Mouse (Mus musculus) liver, embryonic 11.5 days (tissue): ENCODE results near the gene Rbfox2. TPM values are rescaled to one million over a fixed set of nuclear protein-coding genes. Genes with fewer than 3 reads are reported as not detected.
A peak's percentile ranks its signal among the peaks of the same experiment; 100 is the strongest.

Experiments used
- ATAC-seq: fragments of 200-750 bp; cut with Nextera tagmentation; replicated peaks from 2 replicates; pipeline ENCODE4 v1.8.0; 2017; ENCODE audit warnings: moderate number of reproducible peaks, mild to moderate bottlenecking, moderate TSS enrichment, moderate library complexity; ENCODE audit not compliant: low FRiP score
- DNase-seq: peaks from one replicate; pipeline ENCODE4 v3.0.0-alpha.2; 2017; ENCODE audit warnings: low spot score
- H3K27ac ChIP-seq: fragments of 300-500 bp; sonication (generic); 2 replicates; pipeline ENCODE4 v1.5.1; 2014; ENCODE audit warnings: mild to moderate bottlenecking, low read depth, low read length, control low read depth
- H3K27me3 ChIP-seq: fragments of 300-500 bp; sonication (generic); replicated peaks from 2 replicates; pipeline ENCODE4 v1.6.1; 2014; ENCODE audit warnings: low read length, mixed read lengths; ENCODE audit not compliant: control insufficient read depth, insufficient read depth
- H3K36me3 ChIP-seq: fragments of 300-500 bp; sonication (generic); 2 replicates; pipeline ENCODE4 v1.6.1; 2014; ENCODE audit warnings: mild to moderate bottlenecking, low read length, moderate library complexity, mixed read lengths; ENCODE audit not compliant: control insufficient read depth, insufficient read depth
- H3K4me1 ChIP-seq: fragments of 300-500 bp; sonication (generic); replicated peaks from 2 replicates; pipeline ENCODE4 v1.6.1; 2014; ENCODE audit warnings: low read length, mixed read lengths; ENCODE audit not compliant: control insufficient read depth, insufficient read depth
- H3K4me2 ChIP-seq: fragments of 300-500 bp; sonication (generic); 2 replicates; pipeline ENCODE4 v1.6.1; 2014; ENCODE audit warnings: mild to moderate bottlenecking, control low read depth, moderate library complexity
- H3K4me3 ChIP-seq: fragments of 300-500 bp; sonication (generic); 2 replicates; pipeline ENCODE4 v1.5.1; 2014; ENCODE audit warnings: low read depth, low read length, control low read depth
- H3K9ac ChIP-seq: fragments of 300-500 bp; sonication (generic); 2 replicates; pipeline ENCODE4 v1.6.1; 2014; ENCODE audit warnings: low read depth, low read length, control low read depth
- H3K9me3 ChIP-seq: fragments of 300-500 bp; sonication (generic); 2 replicates; pipeline ENCODE4 v1.6.1; 2016; ENCODE audit warnings: low read length, inconsistent platforms, mixed read lengths; ENCODE audit not compliant: control insufficient read depth
- WGBS: fragments of 180-500 bp; shearing (Covaris S2); extraction: QIAGEN DNeasy Blood & Tissue Kit; methylation state at CpG from one replicate; pipeline ENCODE4 v1.1.7; 2014; 5-methylcytosine and 5-hydroxymethylcytosine counted together
- polyA plus RNA-seq: library from polyadenylated mRNA; unstranded; fragments of >200 nt; fragmentation: Nextera tagmentation; extraction: Ambion mirVana; gene quantifications from 2 replicates; pipeline ENCODE4 v1.2.1, GENCODE M21; 2014

Gene Rbfox2
- polyA plus RNA-seq, 1 experiment from 2014 or later = 26.6 TPM

DNA sequence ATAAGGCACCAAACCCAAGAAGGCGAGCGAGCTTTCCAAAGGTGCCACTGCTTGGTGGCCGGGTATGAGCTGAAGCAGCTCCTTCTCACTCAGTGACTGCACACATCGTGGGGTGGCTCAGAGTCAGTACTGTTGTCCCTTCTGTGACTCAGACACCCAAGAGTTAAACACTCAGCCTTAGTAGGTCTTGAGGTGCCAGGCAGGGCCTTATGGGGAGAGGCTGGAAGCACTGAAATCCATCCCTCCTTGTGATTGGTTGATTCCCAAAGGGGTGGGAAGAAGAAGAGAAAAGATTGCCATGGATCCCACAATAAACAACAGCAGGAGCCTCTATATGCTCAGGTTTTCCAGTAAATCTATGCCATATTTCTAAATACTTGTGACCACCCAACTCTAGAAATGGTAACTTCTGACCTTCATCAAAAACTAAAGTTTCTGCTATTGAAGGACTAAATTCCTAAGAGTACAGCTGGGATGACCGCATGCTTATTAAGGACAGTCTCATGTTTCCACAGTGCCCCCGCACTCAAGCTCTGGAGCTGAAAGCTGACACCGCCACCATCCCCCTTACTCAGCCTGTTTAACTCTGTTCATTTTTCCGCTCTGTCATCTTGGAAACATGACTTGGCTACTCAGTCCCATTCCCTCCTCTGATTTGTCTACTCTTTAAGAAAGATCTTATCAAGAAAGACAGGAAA, 92.2 kb downstream of the Rbfox2 start:
- no peak overlapping the region for H3K9ac ChIP-seq

DNA sequence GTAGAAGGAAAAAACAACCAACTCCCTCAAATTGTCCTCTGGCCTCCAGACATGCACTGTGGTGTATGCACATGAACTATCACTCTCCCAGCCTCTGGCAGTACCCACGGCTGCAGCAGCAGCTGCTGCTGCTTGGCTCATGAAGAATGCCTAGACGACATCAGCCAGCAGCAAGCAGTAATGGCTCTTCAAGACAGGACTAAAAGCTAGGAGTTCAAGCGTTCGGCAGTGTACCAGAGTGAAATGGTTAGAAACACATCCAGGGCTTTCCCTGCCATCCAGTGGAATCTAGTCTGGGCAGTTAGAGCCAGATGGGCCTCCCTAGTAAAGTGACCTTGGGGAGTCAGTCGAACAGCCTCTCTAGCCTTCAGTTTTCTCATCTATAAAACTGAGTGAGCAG, 93.0 kb downstream of the Rbfox2 start:
- no peak overlapping the region for H3K4me2 ChIP-seq
- H3K4me1 ChIP-seq = peaks cover 25% of the 10 kb centered on the region
- H3K9me3 ChIP-seq = no peaks in the 10 kb centered on the region
- H3K9ac ChIP-seq = no peak overlapping the region
- no peaks in the 10 kb centered on the region for H3K36me3 ChIP-seq
- no peak overlapping the region for H3K4me3 ChIP-seq
- H3K27me3 ChIP-seq = no peaks in the 10 kb centered on the region
- ATAC-seq = no peak
- 59% methylated on average over 5 of the region's 5 CpGs for WGBS
- H3K27ac ChIP-seq = peak overlapping the region; percentile 22; the same call in 1 of the 2 replicates
- DNase-seq = no peak

More for the DNA sequence above, 92.2 kb downstream of the Rbfox2 start:
- H3K27ac ChIP-seq = peak overlapping the region; percentile 22; the same call in 1 of the 2 replicates
- H3K36me3 ChIP-seq = no peaks in the 10 kb centered on the region
- H3K9me3 ChIP-seq = no peaks in the 10 kb centered on the region
- H3K4me1 ChIP-seq = peaks cover 26% of the 10 kb centered on the region
- H3K4me2 ChIP-seq = no peak overlapping the region
- H3K4me3 ChIP-seq = no peak overlapping the region
- 58% methylated on average over 8 of the region's 8 CpGs for WGBS
- DNase-seq (no peak), ATAC-seq (no peak)
- H3K27me3 ChIP-seq = no peaks in the 10 kb centered on the region

DNA sequence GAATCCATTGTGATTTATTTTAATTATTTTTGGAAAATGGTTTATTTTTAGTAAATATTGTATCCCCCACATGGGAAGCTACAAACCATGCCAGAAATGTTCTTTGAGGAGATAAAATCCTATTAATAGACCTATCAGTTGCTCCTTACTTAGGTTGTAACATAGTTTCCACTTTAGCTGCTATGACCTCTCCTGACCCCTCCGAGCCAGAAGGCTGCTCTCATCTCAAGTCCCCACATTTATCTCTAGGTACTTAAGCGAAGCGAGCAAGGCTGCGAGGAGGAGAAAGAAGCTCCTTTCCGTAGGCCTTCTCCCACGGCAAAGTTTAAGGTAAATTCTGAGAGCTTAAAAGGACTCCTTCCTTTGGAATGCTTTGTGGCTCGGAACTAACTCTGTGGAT, 94.0 kb downstream of the Rbfox2 start:
- no peak for ATAC-seq
- Histone ChIP-seq H3K27ac (no peak overlapping the region), H3K4me1 (peaks cover 25% of the 10 kb centered on the region), H3K9me3 (no peaks in the 10 kb centered on the region), H3K27me3 (no peaks in the 10 kb centered on the region), H3K9ac (no peak overlapping the region), H3K4me2 (no peak overlapping the region), H3K36me3 (no peaks in the 10 kb centered on the region), H3K4me3 (no peak overlapping the region)
- 56% methylated on average over 7 of the region's 7 CpGs for WGBS
- DNase-seq = no peak

DNA sequence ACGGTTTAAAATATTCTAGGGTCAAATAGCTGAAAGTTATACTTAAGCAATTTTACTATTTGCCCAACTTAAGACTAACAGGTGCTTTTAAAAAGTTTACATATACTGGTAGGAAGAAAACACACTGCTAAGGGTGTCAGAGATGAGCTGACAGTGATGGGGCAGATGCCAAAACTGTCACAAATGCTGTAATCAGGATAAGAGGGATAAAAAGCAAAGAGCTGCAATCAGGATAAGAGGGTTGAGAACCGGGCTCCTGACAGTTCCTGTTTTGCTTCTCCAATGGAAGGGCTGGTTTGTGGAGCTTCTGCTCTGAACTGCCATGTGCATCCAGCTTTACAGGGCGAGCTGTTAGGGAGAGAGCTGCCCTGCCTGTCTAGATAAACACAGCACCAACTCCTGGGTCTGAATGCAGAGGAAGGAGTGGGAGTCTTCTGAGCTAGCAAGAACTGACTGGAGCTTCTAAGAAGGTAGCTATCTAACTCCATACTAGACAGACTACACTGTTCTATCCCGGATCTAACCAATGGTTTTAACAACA, 94.5 kb downstream of the Rbfox2 start:
- Histone ChIP-seq H3K9me3 (no peaks in the 10 kb centered on the region), H3K27me3 (no peaks in the 10 kb centered on the region), H3K9ac (no peak overlapping the region), H3K4me3 (no peak overlapping the region), H3K36me3 (no peaks in the 10 kb centered on the region), H3K27ac (no peak overlapping the region), H3K4me1 (peaks cover 25% of the 10 kb centered on the region), H3K4me2 (no peak overlapping the region)
- no peak for ATAC-seq
- DNase-seq = no peak
- WGBS = 43% methylated on average over 4 of the region's 4 CpGs

DNA sequence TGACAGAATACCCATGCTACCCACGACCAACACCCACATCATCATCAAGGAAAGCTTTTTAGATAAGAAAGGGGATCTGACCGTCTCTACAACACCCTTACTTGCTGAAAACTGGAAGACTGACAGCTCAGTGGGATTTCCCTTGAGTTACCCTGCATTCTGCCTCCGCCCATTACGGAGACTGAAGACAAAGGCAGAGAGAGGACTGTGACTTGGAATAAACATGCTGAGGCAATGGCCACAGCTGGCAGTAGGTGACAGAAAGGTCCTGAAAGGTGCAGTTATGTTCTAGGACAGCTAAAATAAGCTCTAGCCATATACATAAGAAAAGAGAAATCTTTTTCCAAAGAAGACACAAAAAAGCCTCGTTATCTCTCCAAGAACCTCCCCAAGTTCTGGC, 99.8 kb downstream of the Rbfox2 start:
- H3K27me3 ChIP-seq = no peaks in the 10 kb centered on the region
- no peak overlapping the region for H3K9ac ChIP-seq
- no peaks in the 10 kb centered on the region for H3K9me3 ChIP-seq
- no peak overlapping the region for H3K4me3 ChIP-seq
- no peaks in the 10 kb centered on the region for H3K36me3 ChIP-seq
- peaks cover 9% of the 10 kb centered on the region for H3K4me1 ChIP-seq
- 52% methylated on average over 5 of the region's 5 CpGs for WGBS
- DNase-seq (no peak), ATAC-seq (no peak)
- H3K4me2 ChIP-seq = no peak overlapping the region
- H3K27ac ChIP-seq = no peak overlapping the region

DNA sequence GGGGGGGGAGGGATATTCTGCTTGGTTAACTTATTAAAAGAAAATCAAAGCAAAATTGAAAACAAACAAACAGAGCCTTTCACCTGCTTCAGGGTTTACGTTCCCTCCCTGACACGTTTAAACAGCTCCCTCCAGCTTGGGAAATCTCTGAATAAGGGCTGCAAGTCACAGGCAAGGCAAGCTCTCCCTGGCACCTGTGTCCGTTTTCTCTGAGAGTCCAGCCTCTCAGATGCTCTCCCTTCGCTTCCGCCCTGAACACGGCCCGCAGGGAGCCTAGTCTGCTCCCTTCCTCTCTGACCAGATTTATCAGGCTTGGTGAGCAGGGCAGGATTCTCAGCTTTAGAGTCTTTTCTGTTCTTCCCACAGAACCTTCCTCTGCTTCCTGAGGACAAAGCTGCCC, 101.9 kb downstream of the Rbfox2 start:
- Histone ChIP-seq H3K36me3 (no peaks in the 10 kb centered on the region), H3K4me3 (no peak overlapping the region), H3K4me1 (peaks cover 11% of the 10 kb centered on the region), H3K27ac (no peak overlapping the region), H3K4me2 (no peak overlapping the region), H3K9ac (no peak overlapping the region), H3K27me3 (no peaks in the 10 kb centered on the region), H3K9me3 (no peaks in the 10 kb centered on the region)
- WGBS = 70% methylated on average over 7 of the region's 7 CpGs
- ATAC-seq = no peak
- DNase-seq = no peak

DNA sequence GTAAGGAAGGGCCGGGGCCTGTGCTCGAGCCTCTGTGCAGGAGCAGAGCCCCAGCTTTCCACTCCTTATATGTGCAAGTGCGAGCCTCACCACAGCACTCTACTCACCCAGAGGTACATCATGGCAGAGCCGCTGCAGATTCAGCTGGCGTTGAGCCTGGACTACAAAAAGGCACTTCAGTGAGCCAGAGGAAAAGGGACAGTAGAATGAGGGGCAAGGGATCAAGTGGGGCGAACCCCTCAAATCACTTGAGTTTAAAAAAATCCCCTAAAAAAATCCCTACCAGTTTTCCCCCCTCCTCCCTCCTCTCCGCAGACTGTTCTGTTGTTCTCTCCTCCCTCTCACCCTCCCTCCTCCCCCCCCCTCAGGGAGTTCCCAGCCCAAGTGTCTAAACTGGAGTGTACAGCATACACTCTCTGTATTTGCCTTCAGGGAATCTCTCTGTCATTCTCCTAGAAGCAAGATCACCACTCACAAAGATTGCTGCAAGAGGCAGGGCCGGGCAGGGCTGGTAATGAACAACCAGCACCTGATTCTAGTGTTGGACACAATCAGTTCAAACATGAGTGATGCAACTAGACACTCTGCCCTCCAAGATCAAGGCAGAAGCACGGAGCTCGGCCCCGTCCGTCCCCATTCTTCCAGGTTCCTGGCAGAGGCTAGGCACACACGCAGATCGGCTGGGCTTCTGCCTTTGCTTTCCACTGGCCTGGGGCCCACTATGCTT, 103.4 kb downstream of the Rbfox2 start:
- Histone ChIP-seq H3K9me3 (no peaks in the 10 kb centered on the region), H3K36me3 (no peaks in the 10 kb centered on the region), H3K4me2 (peak overlapping the region; percentile 24), H3K4me1 (peaks cover 11% of the 10 kb centered on the region), H3K27me3 (no peaks in the 10 kb centered on the region), H3K27ac (peak overlapping the region; percentile 63), H3K4me3 (no peak overlapping the region), H3K9ac (no peak overlapping the region)
- DNase-seq (no peak), ATAC-seq (no peak)
- WGBS = 64% methylated on average over 14 of the region's 14 CpGs

DNA sequence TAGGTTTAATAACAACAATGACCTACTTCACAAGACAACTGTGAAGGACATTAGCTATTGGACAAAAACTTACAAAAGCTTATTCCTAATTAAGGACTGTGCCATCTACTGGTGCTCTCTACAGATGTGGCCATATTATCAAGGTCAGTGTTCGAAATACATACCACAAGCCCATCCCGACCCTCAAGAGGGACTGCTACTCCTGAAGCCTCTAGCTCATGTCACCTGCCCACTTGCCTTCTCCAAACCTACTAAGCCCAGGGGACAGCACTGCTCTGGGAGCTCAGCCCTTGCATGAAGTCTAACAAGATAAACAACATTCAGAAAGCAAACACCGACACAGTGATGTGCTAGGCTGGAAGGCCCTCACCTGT, 103.9 kb downstream of the Rbfox2 start:
- Histone ChIP-seq H3K4me3 (no peak overlapping the region), H3K27ac (peak overlapping the region; percentile 63), H3K4me2 (peak overlapping the region; percentile 24), H3K27me3 (no peaks in the 10 kb centered on the region), H3K9ac (no peak overlapping the region), H3K9me3 (no peaks in the 10 kb centered on the region), H3K36me3 (no peaks in the 10 kb centered on the region), H3K4me1 (peaks cover 11% of the 10 kb centered on the region)
- no peak for DNase-seq
- 71% methylated on average over 3 of the region's 3 CpGs for WGBS
- no peak for ATAC-seq
